Mouse (Mus musculus): ENCODE measurements around the gene Kif1b. TPM values are rescaled to one million over a fixed set of nuclear protein-coding genes. Genes with fewer than 3 reads are reported as not detected.

Kif1b gene
- polyA plus RNA-seq (2015; fragmentation: Nextera tagmentation; extraction: Ambion mirVana) = 105 and 122 TPM in 2 replicates

GRCm38 (mm10) chr4:149307596-149308490 is at the start of gene Kif1b:
TSS of gene Kif1b (minus strand) at chr4:149307693.

GRCm38 (mm10) chr4:149166215-149166946 is 141.1 kb downstream of the Kif1b start, which contains the start of gene Pgd:
TSS of gene Pgd (minus strand) at chr4:149166771.

GRCm38 (mm10) chr4:149136982-149137770 is 170.3 kb downstream of the Kif1b start, which contains the start of gene Cenps:
TSS of gene Cenps (minus strand) at chr4:149137629.

GRCm38 (mm10) chr4:149126663-149127062 is 180.8 kb downstream of the Kif1b start, which contains the start of gene Cort:
TSS of gene Cort (minus strand) at chr4:149126763.

Other genes starting within 250 kb of the Kif1b start
- gene Pex14, start 207.8 kb downstream of the Kif1b start, polyA plus RNA-seq (2015; fragmentation: Nextera tagmentation; extraction: Ambion mirVana) = 35.6 and 42.6 TPM in 2 replicates
- 30.7 and 31.9 TPM in 2 replicates for gene Dffa, start 203.5 kb downstream of the Kif1b start, polyA plus RNA-seq (2015; fragmentation: Nextera tagmentation; extraction: Ambion mirVana)
- gene Cort, start 180.9 kb downstream of the Kif1b start, polyA plus RNA-seq (2015; fragmentation: Nextera tagmentation; extraction: Ambion mirVana) = 0.21 TPM in 1 of 2 replicates, not detected in the other
- 6.0 and 7.7 TPM in 2 replicates for gene Cenps, start 170.1 kb downstream of the Kif1b start, polyA plus RNA-seq (2015; fragmentation: Nextera tagmentation; extraction: Ambion mirVana)
- gene Pgd, start 140.9 kb downstream of the Kif1b start, polyA plus RNA-seq (2015; fragmentation: Nextera tagmentation; extraction: Ambion mirVana) = 33.4 and 54.7 TPM in 2 replicates
- 26.1 and 27.8 TPM in 2 replicates for gene Ube4b, start 119.1 kb upstream of the Kif1b start, polyA plus RNA-seq (2015; fragmentation: Nextera tagmentation; extraction: Ambion mirVana)
- 10.7 and 18.3 TPM in 2 replicates for gene Rbp7, start 147.3 kb upstream of the Kif1b start, polyA plus RNA-seq (2015; fragmentation: Nextera tagmentation; extraction: Ambion mirVana)
- gene Tmem274, start 169.7 kb upstream of the Kif1b start, polyA plus RNA-seq (2015; fragmentation: Nextera tagmentation; extraction: Ambion mirVana) = not detected in 2 replicates
- 13.1 and 15.2 TPM in 2 replicates for gene Nmnat1, start 177.5 kb upstream of the Kif1b start, polyA plus RNA-seq (2015; fragmentation: Nextera tagmentation; extraction: Ambion mirVana)
- 24.1 and 25.3 TPM in 2 replicates for gene Lzic, start 177.5 kb upstream of the Kif1b start, polyA plus RNA-seq (2015; fragmentation: Nextera tagmentation; extraction: Ambion mirVana)
- gene Ctnnbip1, start 210.5 kb upstream of the Kif1b start, polyA plus RNA-seq (2015; fragmentation: Nextera tagmentation; extraction: Ambion mirVana) = 100 and 119 TPM in 2 replicates